Mouse (Mus musculus) cerebellum, adult 2 months (tissue): ENCODE results near the gene Dmtf1.

ENCODE experiments used
- CTCF ChIP-seq: fragments of 200-500 bp; IDR thresholded peaks from 2 replicates; pipeline ENCODE4 v1.5.1; 2011; ENCODE audit warnings: low read depth, mild to moderate bottlenecking, control low read depth, low read length, moderate library complexity, borderline replicate concordance; ENCODE audit not compliant: insufficient read depth
- POLR2A ChIP-seq: fragments of 200-500 bp; IDR thresholded peaks from 2 replicates; pipeline ENCODE4 v1.6.1; 2011; ENCODE audit warnings: low read length, control low read depth, borderline replicate concordance; ENCODE audit not compliant: insufficient read depth

DNA sequence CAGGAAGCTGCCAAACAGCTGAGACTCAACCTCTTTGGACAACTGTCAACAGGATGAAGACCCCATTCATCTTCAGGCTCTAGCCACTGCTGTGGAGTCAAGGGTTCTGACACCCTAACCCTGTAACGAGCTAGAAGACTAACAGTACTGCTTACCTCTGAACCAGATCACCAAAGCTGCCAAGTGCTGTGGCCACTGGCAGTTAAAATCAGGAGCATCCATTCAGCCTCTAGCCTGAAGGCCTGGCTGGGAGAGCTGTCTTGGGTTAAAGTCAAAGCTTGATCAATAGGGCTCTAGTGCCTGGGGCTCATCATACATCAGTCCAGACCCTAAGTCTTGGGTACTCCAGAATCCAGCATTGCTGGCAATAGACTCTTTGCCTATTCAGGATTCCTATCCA lies 4.2 kb downstream of the Dmtf1 start:
- TF ChIP-seq CTCF = no peak
- no peak for TF ChIP-seq POLR2A
